Mouse (Mus musculus): ENCODE data around the gene Evi2a. TPM values are rescaled to one million over a fixed set of nuclear protein-coding genes. Genes with fewer than 3 reads are reported as not detected.

Evi2a gene
- polyA plus RNA-seq (2012; rRNA removed), result 3.4 and 3.7 TPM in 2 replicates

GRCm38 (mm10) chr11:79530333-79530761 is at the start of gene Evi2a, which contains the start of gene Evi2:
Gene Evi2a (minus strand): TSS chr11:79530609.
Gene Evi2 (minus strand): TSS chr11:79530589.

GRCm38 (mm10) chr11:79523560-79524309 is 6.7 kb downstream of the Evi2a start, which contains the start of gene Evi2b:
Gene Evi2b (minus strand): TSS chr11:79523762.

GRCm38 (mm10) chr11:79503845-79504244 is 26.6 kb downstream of the Evi2a start, which contains the start of gene Omg:
Gene Omg (minus strand): TSS chr11:79504084.

Other genes starting within 250 kb of the Evi2a start
- gene Gm9964, start 233.7 kb downstream of the Evi2a start, polyA plus RNA-seq (2012; rRNA removed), result not detected in 2 replicates
- gene Nf1, start 190.9 kb downstream of the Evi2a start, polyA plus RNA-seq (2012; rRNA removed), result 27.8 and 28.5 TPM in 2 replicates
- gene Omg, start 26.5 kb downstream of the Evi2a start, polyA plus RNA-seq (2012; rRNA removed), result 2.1 and 2.2 TPM in 2 replicates
- 1.6 and 1.9 TPM in 2 replicates for gene Evi2b, start 6.8 kb downstream of the Evi2a start, polyA plus RNA-seq (2012; rRNA removed)
- 0.06 and 0.12 TPM in 2 replicates for gene Evi2, start within 50 bp of the Evi2a start, polyA plus RNA-seq (2012; rRNA removed)
- 39.3 and 39.6 TPM in 2 replicates for gene Rab11fip4, start 60.6 kb upstream of the Evi2a start, polyA plus RNA-seq (2012; rRNA removed)

Data from central nervous system, embryonic 14 days (tissue).